Mouse (Mus musculus) embryonic facial prominence, embryonic 11.5 days (tissue): ENCODE data around the gene Herc2. TPM values are rescaled to one million over a fixed set of nuclear protein-coding genes. Genes with fewer than 3 reads are reported as not detected.

Experiments
- ATAC-seq: fragments of 200-750 bp; cut with Nextera tagmentation; replicated peaks from 2 replicates; pipeline ENCODE4 v1.8.0; 2017; ENCODE audit warnings: low read depth; ENCODE audit not compliant: insufficient number of reproducible peaks, low FRiP score, low TSS enrichment
- DNase-seq: peaks from one replicate; pipeline ENCODE4 v3.0.0-alpha.2; 2015; ENCODE audit warnings: low spot score
- H3K27ac ChIP-seq: fragments of 300-500 bp; sonication (generic); replicated peaks from 2 replicates; pipeline ENCODE4 v1.5.1; 2014; ENCODE audit warnings: mild to moderate bottlenecking, low read depth, low read length, control low read depth
- H3K27me3 ChIP-seq: fragments of 300-500 bp; sonication (generic); 2 replicates; pipeline ENCODE4 v1.6.1; 2014; ENCODE audit warnings: mild to moderate bottlenecking, low read length, moderate library complexity, mixed read lengths; ENCODE audit not compliant: control insufficient read depth, insufficient read depth
- H3K36me3 ChIP-seq: fragments of 300-500 bp; sonication (generic); replicated peaks from 2 replicates; pipeline ENCODE4 v1.6.1; 2014; ENCODE audit warnings: low read depth, mild to moderate bottlenecking, low read length, moderate library complexity, mixed read lengths; ENCODE audit not compliant: control insufficient read depth, insufficient read depth
- H3K4me1 ChIP-seq: fragments of 300-500 bp; sonication (generic); 2 replicates; pipeline ENCODE4 v1.6.1; 2014; ENCODE audit warnings: low read length, mixed read lengths; ENCODE audit not compliant: control insufficient read depth, insufficient read depth
- H3K4me2 ChIP-seq: fragments of 300-500 bp; sonication (generic); 2 replicates; pipeline ENCODE4 v1.6.1; 2014; ENCODE audit warnings: low read depth, mild to moderate bottlenecking, control low read depth, low read length, moderate library complexity
- H3K4me3 ChIP-seq: fragments of 300-500 bp; sonication (generic); 2 replicates; pipeline ENCODE4 v1.5.1; 2014; ENCODE audit warnings: low read depth, low read length, control low read depth
- H3K9ac ChIP-seq: fragments of 300-500 bp; sonication (generic); replicated peaks from 2 replicates; pipeline ENCODE4 v1.6.1; 2014; ENCODE audit warnings: mild to moderate bottlenecking, control low read depth, low read length
- H3K9me3 ChIP-seq: fragments of 300-500 bp; sonication (generic); replicated peaks from 2 replicates; pipeline ENCODE4 v1.6.1; 2016; ENCODE audit warnings: mild to moderate bottlenecking, low read length, inconsistent platforms, mixed read lengths; ENCODE audit not compliant: control insufficient read depth
- WGBS: fragments of 180-500 bp; shearing (Covaris S2); extraction: QIAGEN DNeasy Blood & Tissue Kit; methylation state at CpG from one replicate; pipeline ENCODE4 v1.1.7; 2014; 5-methylcytosine and 5-hydroxymethylcytosine counted together
- polyA plus RNA-seq: library from polyadenylated mRNA; unstranded; fragments of >200 nt; fragmentation: Nextera tagmentation; extraction: Ambion mirVana; gene quantifications from 2 replicates; pipeline ENCODE4 v1.2.1, GENCODE M21; 2014

Gene Herc2
- polyA plus RNA-seq, 1 experiment from 2014 or later, result 22.9 TPM

GRCm38 (mm10) chr7:56163316-56163715, 113.3 kb downstream of the Herc2 start:
- DNase-seq, result no peak
- 87% methylated on average over 4 of the region's 4 CpGs for WGBS

GRCm38 (mm10) chr7:56168713-56169112, 118.7 kb downstream of the Herc2 start:
- no peak for ATAC-seq
- no peak overlapping the region for H3K9ac ChIP-seq
- H3K4me3 ChIP-seq, result no peak overlapping the region
- H3K9me3 ChIP-seq, result no peaks in the 10 kb centered on the region
- H3K27me3 ChIP-seq, result no peaks in the 10 kb centered on the region
- H3K4me2 ChIP-seq, result no peak overlapping the region
- no peak for DNase-seq
- no peaks in the 10 kb centered on the region for H3K4me1 ChIP-seq
- no peaks in the 10 kb centered on the region; the same call in 1 of the 2 replicates for H3K36me3 ChIP-seq
- 74% methylated on average over 7 of the region's 7 CpGs for WGBS
- H3K27ac ChIP-seq, result no peak overlapping the region

More at GRCm38 (mm10) chr7:56163316-56163715, 113.3 kb downstream of the Herc2 start:
- Histone ChIP-seq H3K4me1 (no peaks in the 10 kb centered on the region), H3K9ac (no peak overlapping the region), H3K36me3 (peaks cover 3% of the 10 kb centered on the region; the same call in 1 of the 2 replicates), H3K27me3 (no peaks in the 10 kb centered on the region), H3K27ac (no peak overlapping the region), H3K4me2 (no peak overlapping the region), H3K9me3 (no peaks in the 10 kb centered on the region), H3K4me3 (no peak overlapping the region)
- ATAC-seq, result no peak

- 81% methylated on average over 3 of the region's 3 CpGs for WGBS
- Histone ChIP-seq H3K36me3 (no peaks in the 10 kb centered on the region; the same call in 1 of the 2 replicates), H3K27ac (no peak overlapping the region), H3K9me3 (no peaks in the 10 kb centered on the region), H3K4me1 (no peaks in the 10 kb centered on the region), H3K4me3 (no peak overlapping the region), H3K4me2 (no peak overlapping the region), H3K9ac (no peak overlapping the region), H3K27me3 (no peaks in the 10 kb centered on the region)
- ATAC-seq (no peak), DNase-seq (no peak)
Measured at GRCm38 (mm10) chr7:56177371-56177770, 127.4 kb downstream of the Herc2 start.

- 93% methylated on average over 6 of the region's 6 CpGs for WGBS
Measured at GRCm38 (mm10) chr7:56191041-56191440, 141.0 kb downstream of the Herc2 start.

GRCm38 (mm10) chr7:56191661-56192060, 141.7 kb downstream of the Herc2 start:
- Histone ChIP-seq H3K4me2 (no peak overlapping the region), H3K9me3 (no peaks in the 10 kb centered on the region), H3K4me1 (no peaks in the 10 kb centered on the region), H3K36me3 (no peaks in the 10 kb centered on the region; the same call in 1 of the 2 replicates), H3K9ac (no peak overlapping the region), H3K27ac (no peak overlapping the region), H3K4me3 (no peak overlapping the region), H3K27me3 (no peaks in the 10 kb centered on the region)
- DNase-seq (no peak), ATAC-seq (no peak)
- 78% methylated on average over 4 of the region's 4 CpGs for WGBS

More at GRCm38 (mm10) chr7:56191041-56191440, 141.0 kb downstream of the Herc2 start:
- no peak overlapping the region for H3K4me3 ChIP-seq
- no peak overlapping the region for H3K4me2 ChIP-seq
- no peaks in the 10 kb centered on the region for H3K27me3 ChIP-seq
- no peaks in the 10 kb centered on the region; the same call in 1 of the 2 replicates for H3K36me3 ChIP-seq
- DNase-seq (no peak), ATAC-seq (no peak)
- H3K9me3 ChIP-seq, result no peaks in the 10 kb centered on the region
- no peaks in the 10 kb centered on the region for H3K4me1 ChIP-seq
- H3K9ac ChIP-seq, result no peak overlapping the region
- H3K27ac ChIP-seq, result no peak overlapping the region

GRCm38 (mm10) chr7:56201483-56202218, 151.7 kb downstream of the Herc2 start:
- peaks cover 7% of the 10 kb centered on the region for H3K36me3 ChIP-seq
- no peak overlapping the region for H3K4me2 ChIP-seq
- no peaks in the 10 kb centered on the region for H3K4me1 ChIP-seq
- no peak for DNase-seq
- no peaks in the 10 kb centered on the region for H3K27me3 ChIP-seq
- no peak overlapping the region for H3K4me3 ChIP-seq
- no peak overlapping the region for H3K27ac ChIP-seq
- H3K9ac ChIP-seq, result no peak overlapping the region
- ATAC-seq, result no peak
- WGBS, result 95% methylated on average over 10 of the region's 10 CpGs
- no peaks in the 10 kb centered on the region for H3K9me3 ChIP-seq

GRCm38 (mm10) chr7:56202843-56203242, 152.8 kb downstream of the Herc2 start:
- 87% methylated on average over 3 of the region's 3 CpGs for WGBS
- Histone ChIP-seq H3K4me3 (no peak overlapping the region), H3K9ac (no peak overlapping the region), H3K27me3 (no peaks in the 10 kb centered on the region), H3K4me2 (no peak overlapping the region), H3K27ac (no peak overlapping the region), H3K4me1 (no peaks in the 10 kb centered on the region), H3K9me3 (no peaks in the 10 kb centered on the region), H3K36me3 (peaks cover 7% of the 10 kb centered on the region)
- DNase-seq (no peak), ATAC-seq (no peak)

GRCm38 (mm10) chr7:56203286-56203685, 153.3 kb downstream of the Herc2 start:
- no peak overlapping the region for H3K27ac ChIP-seq

More at GRCm38 (mm10) chr7:56203286-56203685, 153.3 kb downstream of the Herc2 start:
- Histone ChIP-seq H3K9ac (no peak overlapping the region), H3K27me3 (no peaks in the 10 kb centered on the region), H3K9me3 (no peaks in the 10 kb centered on the region), H3K4me3 (no peak overlapping the region), H3K4me1 (no peaks in the 10 kb centered on the region), H3K36me3 (peaks cover 7% of the 10 kb centered on the region), H3K4me2 (no peak overlapping the region)
- ATAC-seq (no peak), DNase-seq (no peak)
- 89% methylated on average over 2 of the region's 2 CpGs for WGBS
